Mouse (Mus musculus): Measurements from ENCODE around the gene Ahcy. TPM values are rescaled to one million over a fixed set of nuclear protein-coding genes. Genes with fewer than 3 reads are reported as not detected.
"Not testable (repeated sequence)": the region's sequence is repeated elsewhere in the genome, so short reads cannot be mapped to it uniquely, and the experiment has no call there.

Gene Ahcy
- polyA plus RNA-seq, 1 experiment from 2014 or later: 14.4 TPM

- DNase-seq (ENCODE audit: low spot score) (no peak), ATAC-seq (peak; percentile 77)
- Histone ChIP-seq H3K36me3 (ENCODE audit: insufficient read depth, low read length) (no peaks in the 10 kb centered on the region), H3K4me2 (replicated peaks; ENCODE audit: low read depth, low read length) (no peak overlapping the region), H3K27ac (ENCODE audit: low read length) (no peak overlapping the region), H3K9ac (replicated peaks; ENCODE audit: low read depth) (no peak overlapping the region), H3K27me3 (replicated peaks; ENCODE audit: insufficient read depth, low read length) (no peaks in the 10 kb centered on the region), H3K4me1 (ENCODE audit: insufficient read depth, low read depth, low read length) (no peaks in the 10 kb centered on the region), H3K9me3 (ENCODE audit: low read length) (no peaks in the 10 kb centered on the region), H3K4me3 (ENCODE audit: low read depth, low read length) (no peak overlapping the region)
- no peak for TF ChIP-seq CTCF (IDR thresholded peaks at IDR 0.05)
- TF ChIP-seq EP300 (IDR thresholded peaks at IDR 0.05): no peak
- WGBS: 42% methylated on average over 4 of the region's 4 CpGs
These were observed 34.3 kb downstream of the Ahcy start for GRCm38 (mm10) chr2:155039956-155040355.

- H3K9me3 ChIP-seq (ENCODE audit: low read length): no peaks in the 10 kb centered on the region
- WGBS: 17% methylated on average over 19 of the region's 19 CpGs
- H3K27ac ChIP-seq (ENCODE audit: low read length): peak overlapping the region; percentile 20; the same call in 1 of the 2 replicates
- ATAC-seq (peak; percentile 90), DNase-seq (ENCODE audit: low spot score) (peak; percentile 89)
- no peak overlapping the region for H3K4me3 ChIP-seq (ENCODE audit: low read depth, low read length)
- no peaks in the 10 kb centered on the region for H3K27me3 ChIP-seq (replicated peaks; ENCODE audit: insufficient read depth, low read length)
- peak overlapping the region; percentile 27; the same call in 1 of the 2 replicates for H3K4me2 ChIP-seq (replicated peaks; ENCODE audit: low read depth, low read length)
- no peaks in the 10 kb centered on the region; the same call in 1 of the 2 replicates for H3K4me1 ChIP-seq (ENCODE audit: insufficient read depth, low read depth, low read length)
- H3K36me3 ChIP-seq (ENCODE audit: insufficient read depth, low read length): no peaks in the 10 kb centered on the region
- H3K9ac ChIP-seq (replicated peaks; ENCODE audit: low read depth): no peak overlapping the region
- no peak for TF ChIP-seq EP300 (IDR thresholded peaks at IDR 0.05)
- TF ChIP-seq CTCF (IDR thresholded peaks at IDR 0.05): no peak
These were observed 41.2 kb downstream of the Ahcy start for GRCm38 (mm10) chr2:155032938-155033710.

DNA sequence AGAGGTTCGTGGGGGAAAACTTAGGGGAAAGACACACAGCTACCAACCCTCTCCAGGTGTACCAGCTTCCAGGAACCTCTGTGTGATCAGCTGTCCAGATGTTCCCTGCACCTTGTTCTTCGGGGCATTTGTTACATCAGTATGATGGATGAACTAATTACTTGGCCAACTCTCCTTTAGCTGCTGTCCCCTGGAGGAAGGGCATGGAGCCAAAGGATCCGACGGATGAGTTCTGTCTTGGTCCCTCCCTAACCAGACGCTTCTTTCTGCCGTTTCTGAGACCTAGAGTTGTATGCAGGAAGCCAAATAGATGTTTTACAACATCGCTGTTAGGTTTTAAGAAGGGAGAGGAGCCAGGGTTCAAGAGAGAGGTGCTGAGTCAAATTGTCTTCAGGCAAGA, 43.5 kb downstream of the Ahcy start:
- no peaks in the 10 kb centered on the region for H3K9me3 ChIP-seq (ENCODE audit: low read length)
- ATAC-seq (no peak), DNase-seq (ENCODE audit: low spot score) (peak; percentile 38)
- 46% methylated on average over 7 of the region's 7 CpGs for WGBS
- no peak overlapping the region for H3K4me2 ChIP-seq (replicated peaks; ENCODE audit: low read depth, low read length)
- H3K4me1 ChIP-seq (ENCODE audit: insufficient read depth, low read depth, low read length): no peaks in the 10 kb centered on the region; the same call in 1 of the 2 replicates
- no peak for TF ChIP-seq EP300 (IDR thresholded peaks at IDR 0.05)
- TF ChIP-seq CTCF (IDR thresholded peaks at IDR 0.05): no peak
- H3K27me3 ChIP-seq (replicated peaks; ENCODE audit: insufficient read depth, low read length): no peaks in the 10 kb centered on the region
- H3K9ac ChIP-seq (replicated peaks; ENCODE audit: low read depth): no peak overlapping the region
- no peaks in the 10 kb centered on the region for H3K36me3 ChIP-seq (ENCODE audit: insufficient read depth, low read length)
- no peak overlapping the region for H3K27ac ChIP-seq (ENCODE audit: low read length)
- H3K4me3 ChIP-seq (ENCODE audit: low read depth, low read length): no peak overlapping the region

- H3K4me1 ChIP-seq (ENCODE audit: insufficient read depth, low read depth, low read length); H3K4me3 ChIP-seq (ENCODE audit: low read depth, low read length); H3K9ac ChIP-seq (replicated peaks; ENCODE audit: low read depth); H3K9me3 ChIP-seq (ENCODE audit: low read length); H3K36me3 ChIP-seq (ENCODE audit: insufficient read depth, low read length); ATAC-seq; H3K4me2 ChIP-seq (replicated peaks; ENCODE audit: low read depth, low read length); H3K27ac ChIP-seq (ENCODE audit: low read length); DNase-seq (ENCODE audit: low spot score); H3K27me3 ChIP-seq (replicated peaks; ENCODE audit: insufficient read depth, low read length): not testable (repeated sequence)
- 48% methylated on average over 20 of the region's 20 CpGs for WGBS
These were observed 54.0 kb downstream of the Ahcy start for GRCm38 (mm10) chr2:155020247-155020826.

DNA sequence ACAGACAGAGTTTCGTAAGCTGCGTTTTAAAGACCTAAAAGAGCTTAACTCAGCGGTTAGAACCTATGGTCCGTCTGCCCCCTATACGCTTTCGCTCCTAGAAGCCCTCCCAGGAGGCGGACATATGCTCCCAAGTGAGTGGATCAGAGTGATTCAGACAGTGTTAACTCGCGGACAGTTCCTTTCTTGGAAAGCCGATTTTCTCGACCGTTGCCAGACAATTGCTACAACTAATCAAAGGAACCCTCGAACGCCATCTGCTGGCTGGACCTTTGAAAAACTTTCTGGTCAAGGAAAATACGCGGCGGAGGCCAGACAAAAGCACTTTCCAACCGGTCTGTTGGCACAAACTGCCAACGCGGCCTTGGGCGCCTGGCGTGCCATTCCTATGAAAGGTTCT, 54.6 kb downstream of the Ahcy start:
- no peaks in the 10 kb centered on the region for H3K9me3 ChIP-seq (ENCODE audit: low read length)
- no peaks in the 10 kb centered on the region for H3K36me3 ChIP-seq (ENCODE audit: insufficient read depth, low read length)
- H3K4me3 ChIP-seq (ENCODE audit: low read depth, low read length): peak overlapping the region; percentile 45
- no peaks in the 10 kb centered on the region for H3K27me3 ChIP-seq (replicated peaks; ENCODE audit: insufficient read depth, low read length)
- WGBS: under 1% methylated on average over 22 of the region's 22 CpGs
- peak overlapping the region; percentile 34; the same call in 1 of the 2 replicates for H3K9ac ChIP-seq (replicated peaks; ENCODE audit: low read depth)
- H3K27ac ChIP-seq (ENCODE audit: low read length): peak overlapping the region; percentile 82
- peak overlapping the region; percentile 87 for H3K4me2 ChIP-seq (replicated peaks; ENCODE audit: low read depth, low read length)
- peak; percentile 90 for ATAC-seq
- TF ChIP-seq CTCF (IDR thresholded peaks at IDR 0.05): peak; percentile 77
- TF ChIP-seq EP300 (IDR thresholded peaks at IDR 0.05): no peak
- DNase-seq (ENCODE audit: low spot score): peak; percentile 95
- H3K4me1 ChIP-seq (ENCODE audit: insufficient read depth, low read depth, low read length): no peaks in the 10 kb centered on the region

DNA sequence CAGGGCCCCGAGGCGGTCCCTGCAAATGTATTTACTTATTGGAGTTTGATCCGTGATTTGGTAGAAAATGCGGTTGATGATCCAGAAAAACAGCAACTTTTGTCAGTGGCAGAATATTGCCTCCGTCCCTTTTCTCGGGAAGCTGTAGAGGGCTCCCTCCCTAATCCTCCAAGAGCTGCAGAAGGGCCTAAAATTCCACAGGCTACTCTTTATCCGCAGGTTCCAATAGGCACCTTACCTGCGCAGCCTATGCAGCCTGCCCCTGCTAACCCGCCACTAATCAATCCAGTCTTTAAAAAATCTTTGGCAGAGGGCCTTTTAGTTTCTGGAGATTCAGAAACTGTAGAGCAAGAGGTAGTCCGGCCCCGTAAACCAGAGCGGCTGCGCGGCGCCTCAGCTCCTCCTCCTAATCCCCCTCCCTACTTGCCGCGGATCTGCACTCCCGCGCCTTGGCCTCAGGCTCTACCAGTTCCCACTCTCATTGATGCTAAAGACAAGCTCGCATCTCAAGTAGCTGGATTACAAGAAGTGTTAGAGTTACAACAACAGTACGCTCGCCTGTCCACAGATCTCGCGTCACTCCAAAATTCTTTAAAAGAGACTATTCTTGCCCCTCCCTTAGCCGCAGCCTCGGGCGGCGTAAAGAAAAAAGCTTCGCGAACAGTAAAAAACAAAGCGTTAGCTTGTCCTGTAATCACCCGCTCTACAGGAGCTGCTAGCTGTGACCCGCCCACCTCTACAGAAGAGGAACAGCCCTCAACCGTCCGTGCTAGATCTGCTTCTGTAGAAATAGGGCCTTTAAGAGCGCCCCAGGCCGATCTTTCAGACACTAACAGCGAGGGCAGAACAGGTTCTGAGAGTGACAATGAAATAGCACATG, 55.3 kb downstream of the Ahcy start:
- ATAC-seq (peak; percentile 84), DNase-seq (ENCODE audit: low spot score) (peak; percentile 86)
- H3K4me2 ChIP-seq (replicated peaks; ENCODE audit: low read depth, low read length): peak overlapping the region; percentile 87
- TF ChIP-seq CTCF (IDR thresholded peaks at IDR 0.05) (peak; percentile 12; the same call in 1 of the 2 replicates), EP300 (IDR thresholded peaks at IDR 0.05) (no peak)
- WGBS: under 1% methylated on average over 38 of the region's 38 CpGs
- H3K9me3 ChIP-seq (ENCODE audit: low read length): no peaks in the 10 kb centered on the region
- no peaks in the 10 kb centered on the region for H3K36me3 ChIP-seq (ENCODE audit: insufficient read depth, low read length)
- H3K4me3 ChIP-seq (ENCODE audit: low read depth, low read length): peak overlapping the region; percentile 45
- no peaks in the 10 kb centered on the region for H3K4me1 ChIP-seq (ENCODE audit: insufficient read depth, low read depth, low read length)
- H3K9ac ChIP-seq (replicated peaks; ENCODE audit: low read depth): peak overlapping the region; percentile 34
- H3K27ac ChIP-seq (ENCODE audit: low read length): peak overlapping the region; percentile 82
- no peaks in the 10 kb centered on the region for H3K27me3 ChIP-seq (replicated peaks; ENCODE audit: insufficient read depth, low read length)

GRCm38 (mm10) chr2:155018251-155018755, 56.0 kb downstream of the Ahcy start, which contains the start of gene Gm14226:
TSS of gene Gm14226 (plus strand) at chr2:155018266.
- not testable (repeated sequence) for ATAC-seq; H3K4me1 ChIP-seq (ENCODE audit: insufficient read depth, low read depth, low read length); H3K36me3 ChIP-seq (ENCODE audit: insufficient read depth, low read length); DNase-seq (ENCODE audit: low spot score); H3K9me3 ChIP-seq (ENCODE audit: low read length); H3K27me3 ChIP-seq (replicated peaks; ENCODE audit: insufficient read depth, low read length)
- 3% methylated on average over 23 of the region's 26 CpGs for WGBS
- peak within 1 kb of the TSS; percentile 45 for H3K4me3 ChIP-seq (ENCODE audit: low read depth, low read length)
- peak within 1 kb of the TSS; percentile 82 for H3K27ac ChIP-seq (ENCODE audit: low read length)
- peak within 1 kb of the TSS; percentile 87 for H3K4me2 ChIP-seq (replicated peaks; ENCODE audit: low read depth, low read length)
- peak within 1 kb of the TSS; percentile 34 for H3K9ac ChIP-seq (replicated peaks; ENCODE audit: low read depth)

GRCm38 (mm10) chr2:155016751-155017150, 57.5 kb downstream of the Ahcy start:
- H3K9me3 ChIP-seq (ENCODE audit: low read length); H3K36me3 ChIP-seq (ENCODE audit: insufficient read depth, low read length); H3K4me1 ChIP-seq (ENCODE audit: insufficient read depth, low read depth, low read length); H3K27ac ChIP-seq (ENCODE audit: low read length); H3K9ac ChIP-seq (replicated peaks; ENCODE audit: low read depth); H3K4me3 ChIP-seq (ENCODE audit: low read depth, low read length); DNase-seq (ENCODE audit: low spot score); H3K27me3 ChIP-seq (replicated peaks; ENCODE audit: insufficient read depth, low read length); ATAC-seq; H3K4me2 ChIP-seq (replicated peaks; ENCODE audit: low read depth, low read length): not testable (repeated sequence)
- 11% methylated on average over 5 of the region's 9 CpGs for WGBS
